Mouse (Mus musculus): ENCODE results near the gene Tmem102.

Gene Tmem102

GRCm38 (mm10) chr11:69822080-69822479, 16.7 kb upstream of the Tmem102 start, which contains the start of gene Spem1:
Spem1 (minus strand) TSS chr11:69822180.
- DNase-seq (ENCODE audit: extremely low read depth, low read depth, low spot score), result no peak

DNA sequence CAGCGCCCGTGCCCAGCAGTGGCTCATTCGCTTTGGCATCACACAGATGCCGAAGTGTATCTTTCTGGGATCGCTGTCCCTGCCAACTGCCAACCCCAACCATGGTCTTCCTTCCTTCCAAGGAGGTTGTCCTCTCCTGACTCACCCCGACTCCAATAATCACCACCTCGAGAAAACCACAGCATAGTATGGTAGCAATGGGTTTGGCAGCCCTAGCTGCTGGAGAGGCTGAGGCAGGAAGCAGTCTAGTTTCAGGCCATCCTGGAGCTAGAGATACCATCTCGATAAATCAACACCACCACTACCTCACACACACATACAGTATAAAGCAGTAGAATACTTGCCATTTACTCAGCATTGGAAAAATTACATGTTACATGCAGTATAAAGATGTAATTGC, 13.4 kb upstream of the Tmem102 start:
- no peak for DNase-seq (ENCODE audit: extremely low read depth, low read depth, low spot score)

DNA sequence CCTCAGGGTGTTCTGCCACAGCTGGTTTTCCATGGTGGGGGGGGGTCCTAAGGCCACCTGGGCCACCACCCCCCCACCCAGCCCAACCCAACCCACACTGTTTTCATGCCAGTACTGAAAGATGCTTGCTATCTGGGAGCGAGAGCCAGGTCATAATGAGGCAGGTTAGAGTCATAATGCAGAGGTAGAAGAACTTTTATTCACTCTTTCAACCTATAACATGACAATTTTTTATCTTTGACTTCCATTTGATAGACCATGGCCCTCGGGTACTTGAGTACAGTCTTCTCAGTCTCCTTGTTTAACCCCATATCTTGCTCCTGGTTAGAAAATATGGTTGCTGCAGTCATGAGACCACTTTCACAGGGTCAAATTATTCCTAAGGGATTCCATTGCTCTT, 12.9 kb upstream of the Tmem102 start, which contains the start of gene Spem2:
Gene Spem2, minus strand, starts transcription at position 101 of the 400 bp plus-strand sequence.
- DNase-seq (ENCODE audit: extremely low read depth, low read depth, low spot score), result no peak

DNA sequence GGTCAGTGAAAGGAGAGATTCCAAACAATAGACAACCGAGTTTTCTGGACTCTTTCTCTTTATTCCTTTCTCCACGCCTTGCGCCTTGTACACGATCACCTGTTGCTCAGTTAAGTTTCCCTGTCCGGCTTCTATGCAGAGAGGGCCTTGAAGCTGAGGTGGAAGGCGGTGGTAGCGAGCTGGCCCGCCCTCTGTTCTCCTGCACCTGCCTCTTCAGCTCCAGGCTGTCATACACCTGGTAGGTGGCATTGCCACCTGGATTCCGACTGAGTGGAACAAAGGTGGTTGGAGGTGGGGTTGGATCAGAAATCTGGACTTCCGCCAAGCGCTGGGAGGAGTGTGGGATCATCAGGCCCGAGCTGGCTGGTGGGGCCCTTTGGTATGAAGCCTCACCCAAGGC, 11.1 kb upstream of the Tmem102 start:
- no peak for DNase-seq (ENCODE audit: extremely low read depth, low read depth, low spot score)

DNA sequence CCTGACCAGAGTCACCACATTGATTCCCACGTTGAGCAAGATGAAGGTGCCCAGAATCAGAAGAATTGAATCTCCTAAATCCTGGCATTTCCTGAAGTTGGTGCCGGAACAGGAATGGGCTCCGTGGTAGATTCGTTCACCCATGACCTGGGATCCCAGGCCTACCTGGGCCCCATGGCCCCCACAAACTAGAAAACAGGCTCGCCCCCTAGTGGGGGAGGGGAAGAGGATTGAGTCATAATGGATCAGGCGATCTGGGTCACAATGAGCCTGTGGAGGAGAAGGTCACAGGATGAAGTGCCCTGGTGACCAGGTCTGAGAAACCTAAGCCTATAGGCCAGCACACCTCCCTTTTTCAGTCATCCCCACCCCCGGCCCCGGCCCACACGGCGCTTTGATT, 9.7 kb upstream of the Tmem102 start, which contains the start of gene Gm39566:
Gene Gm39566, minus strand, starts transcription at position 144 of the 400 bp plus-strand sequence.
- no peak for DNase-seq (ENCODE audit: extremely low read depth, low read depth, low spot score)

- no peak for DNase-seq (ENCODE audit: extremely low read depth, low read depth, low spot score)
Observed at GRCm38 (mm10) chr11:69810280-69810679, 4.9 kb upstream of the Tmem102 start.

DNA sequence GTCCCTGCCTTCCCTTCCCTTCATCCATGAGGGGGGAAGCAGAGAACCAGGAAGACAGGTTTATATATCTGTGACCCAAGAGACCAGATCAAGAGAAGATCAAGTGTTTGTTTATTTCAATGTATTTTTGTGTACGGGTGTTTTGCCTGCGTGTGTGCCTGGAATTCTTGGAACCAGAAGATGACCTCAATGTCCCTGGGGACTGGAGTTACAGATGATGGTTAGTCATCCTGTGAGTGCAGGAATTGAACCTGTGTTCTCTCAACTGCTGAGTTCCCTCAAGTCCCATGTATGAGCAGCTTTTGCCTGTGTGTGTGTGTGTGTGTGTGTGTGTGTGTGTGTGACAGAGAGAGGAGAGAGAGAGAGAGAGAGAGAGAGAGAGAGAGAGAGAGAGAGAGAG, 2.2 kb upstream of the Tmem102 start:
- DNase-seq (ENCODE audit: extremely low read depth, low read depth, low spot score), result no peak

DNA sequence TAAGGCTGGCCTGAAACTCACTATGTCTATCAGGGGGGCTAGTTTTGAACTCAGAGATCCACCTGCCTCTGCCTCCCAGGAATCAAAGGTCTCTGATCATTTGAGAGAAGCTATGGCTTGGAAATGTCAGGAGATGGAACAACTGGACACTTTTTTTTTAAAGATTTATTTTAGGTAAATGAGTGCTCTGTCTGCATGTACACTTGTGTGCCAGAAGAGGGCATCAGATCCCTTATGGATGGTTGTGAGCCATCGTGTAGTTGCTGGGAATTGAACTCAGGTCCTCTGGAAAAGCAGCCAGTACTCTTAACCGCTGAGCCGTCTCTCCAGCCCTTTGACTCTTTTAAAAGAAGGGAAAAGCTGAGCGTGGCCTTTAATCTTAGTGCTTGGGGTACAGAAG, 954 bp upstream of the Tmem102 start:
- no peak for DNase-seq (ENCODE audit: extremely low read depth, low read depth, low spot score)

DNA sequence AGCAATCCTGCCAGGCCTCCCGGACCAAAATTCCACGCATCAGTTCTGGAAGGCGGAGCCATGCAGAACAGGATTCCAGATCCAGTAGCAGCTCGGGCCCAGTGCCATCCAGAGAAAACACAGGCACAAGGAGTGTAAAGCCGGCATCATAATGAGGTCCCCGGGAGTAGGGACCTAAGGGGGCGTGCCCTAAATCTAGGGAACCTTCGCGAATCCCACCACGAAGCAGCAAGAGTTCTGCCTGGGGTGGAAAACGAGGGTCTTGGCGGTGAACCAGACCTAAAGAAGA, 828 bp downstream of the Tmem102 start:
- no peak for DNase-seq (ENCODE audit: extremely low read depth, low read depth, low spot score)

- DNase-seq (ENCODE audit: extremely low read depth, low read depth, low spot score), result no peak
Observed at GRCm38 (mm10) chr11:69803786-69804651, 1.4 kb downstream of the Tmem102 start.

- DNase-seq (ENCODE audit: extremely low read depth, low read depth, low spot score), result no peak
Observed at GRCm38 (mm10) chr11:69803328-69803727, 2.1 kb downstream of the Tmem102 start.

GRCm38 (mm10) chr11:69802648-69803105, 2.7 kb downstream of the Tmem102 start:
- DNase-seq (ENCODE audit: extremely low read depth, low read depth, low spot score), result no peak

- no peak for DNase-seq (ENCODE audit: extremely low read depth, low read depth, low spot score)
Observed at GRCm38 (mm10) chr11:69801379-69801977, 3.9 kb downstream of the Tmem102 start, which contains the start of gene Fgf11. Fgf11 (minus strand) TSS chr11:69801857.

- DNase-seq (ENCODE audit: extremely low read depth, low read depth, low spot score), result no peak
Observed at GRCm38 (mm10) chr11:69800392-69801197, 4.8 kb downstream of the Tmem102 start.

DNA sequence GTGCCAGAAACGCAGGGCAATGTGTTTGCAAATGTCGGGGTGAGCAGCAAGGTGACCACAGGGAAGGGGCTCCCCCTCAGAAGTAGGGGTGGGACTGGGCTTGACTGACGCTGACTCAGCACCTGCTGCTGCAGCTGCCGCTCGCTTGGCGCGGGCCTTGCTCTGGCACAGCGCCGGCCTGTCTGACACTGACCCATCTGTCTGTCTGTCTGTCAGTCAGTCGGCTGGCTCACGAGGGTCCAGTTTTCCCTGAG, 5.4 kb downstream of the Tmem102 start:
- no peak for DNase-seq (ENCODE audit: extremely low read depth, low read depth, low spot score)

- DNase-seq (ENCODE audit: extremely low read depth, low read depth, low spot score), result no peak
Observed at GRCm38 (mm10) chr11:69799394-69800137, 5.9 kb downstream of the Tmem102 start.

- no peak for DNase-seq (ENCODE audit: extremely low read depth, low read depth, low spot score)
Observed at GRCm38 (mm10) chr11:69797924-69798323, 7.5 kb downstream of the Tmem102 start.

DNA sequence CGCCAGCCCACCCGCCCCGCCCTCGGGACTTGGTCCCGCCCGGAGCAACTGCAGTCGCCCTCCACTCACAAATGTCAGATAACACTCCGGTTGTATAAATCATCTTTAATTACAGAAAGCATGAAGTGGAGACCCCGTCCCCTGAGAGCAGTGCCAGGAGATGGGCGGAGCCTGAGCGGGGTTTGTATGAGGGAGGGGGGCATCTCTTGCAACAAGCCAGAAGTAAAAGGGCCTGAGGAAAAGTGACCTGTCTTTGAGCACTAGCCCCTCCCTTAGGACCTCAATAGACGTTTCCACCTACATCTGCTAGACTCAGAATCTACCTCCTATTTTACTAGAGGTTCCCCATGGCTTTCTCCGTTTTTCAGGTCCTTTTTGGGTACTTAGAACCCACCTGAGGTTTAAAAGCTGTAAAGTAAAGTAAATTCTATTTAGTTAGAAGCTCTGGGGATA, 9.4 kb downstream of the Tmem102 start:
- no peak for DNase-seq (ENCODE audit: extremely low read depth, low read depth, low spot score)

- DNase-seq (ENCODE audit: extremely low read depth, low read depth, low spot score), result peak; percentile 93
Observed at GRCm38 (mm10) chr11:69795168-69795982, 10.0 kb downstream of the Tmem102 start, which contains the start of gene Chrnb1. Chrnb1 (minus strand) TSS chr11:69795943.

DNA sequence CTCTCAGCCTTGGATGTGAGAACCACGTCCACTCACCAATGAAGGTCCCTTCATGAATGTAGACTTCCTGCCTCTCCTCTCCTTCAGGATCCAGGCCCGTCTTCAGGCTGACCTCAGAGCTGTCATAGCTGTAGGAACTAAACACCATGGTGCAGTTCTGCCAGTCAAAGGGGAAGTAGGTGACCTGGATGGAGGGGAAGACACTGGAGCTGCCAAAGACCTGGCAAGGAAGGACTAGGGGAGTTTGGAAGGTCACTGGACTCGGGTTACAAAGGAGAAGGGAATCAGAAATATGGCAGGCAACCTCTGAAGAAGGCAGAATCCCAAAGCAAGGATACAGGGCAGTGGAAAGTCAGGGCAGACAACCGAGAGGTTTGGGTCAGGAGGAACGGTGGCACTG, 12.0 kb downstream of the Tmem102 start:
- no peak for DNase-seq (ENCODE audit: extremely low read depth, low read depth, low spot score)

All from fat pad, adult 2 months (tissue).